Mouse (Mus musculus) cerebellum, adult 18-20 months (tissue): ENCODE measurements around the gene Xpnpep1.

Experiments used
- DNase-seq, 2 experiments: peaks; one replicate each; pipeline ENCODE4 v3.0.0; 2021

Gene Xpnpep1

GRCm38 (mm10) chr19:52979020-52979711 lies 60.8 kb downstream of the Xpnpep1 start:
- no peak for DNase-seq

DNA sequence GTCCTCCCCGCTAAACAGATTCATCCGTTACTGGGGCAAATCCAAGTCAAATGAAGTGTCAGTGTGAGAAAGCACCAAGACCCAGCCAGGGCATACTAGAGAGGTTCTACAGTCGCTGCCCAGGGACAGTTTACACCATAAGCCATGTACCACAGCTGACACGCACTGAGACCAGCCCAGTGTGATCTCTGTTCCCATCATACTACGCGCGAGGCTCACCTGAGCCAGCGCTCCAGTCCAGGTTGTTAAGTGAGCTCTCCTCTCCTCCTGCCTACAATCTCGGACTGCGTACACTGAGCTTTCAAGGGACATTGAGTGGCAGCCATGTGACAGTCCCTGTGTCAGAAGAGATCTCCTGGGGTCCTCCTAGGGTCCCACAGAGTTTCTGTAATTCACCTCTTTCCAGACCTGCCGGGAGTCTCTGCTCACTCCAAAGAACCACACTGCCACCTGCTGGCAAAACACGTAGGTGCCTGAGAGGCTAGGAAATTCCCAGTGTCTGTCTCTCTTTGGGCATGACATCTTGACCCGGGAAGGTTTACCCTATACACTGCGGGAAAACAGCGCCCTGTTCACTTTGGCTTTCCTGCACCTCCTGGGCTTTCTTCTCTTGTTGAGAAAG lies 64.3 kb downstream of the Xpnpep1 start:
- peak; percentile 73 to 74 for DNase-seq

GRCm38 (mm10) chr19:52966339-52966738 lies 73.7 kb downstream of the Xpnpep1 start:
- DNase-seq = no peak

DNA sequence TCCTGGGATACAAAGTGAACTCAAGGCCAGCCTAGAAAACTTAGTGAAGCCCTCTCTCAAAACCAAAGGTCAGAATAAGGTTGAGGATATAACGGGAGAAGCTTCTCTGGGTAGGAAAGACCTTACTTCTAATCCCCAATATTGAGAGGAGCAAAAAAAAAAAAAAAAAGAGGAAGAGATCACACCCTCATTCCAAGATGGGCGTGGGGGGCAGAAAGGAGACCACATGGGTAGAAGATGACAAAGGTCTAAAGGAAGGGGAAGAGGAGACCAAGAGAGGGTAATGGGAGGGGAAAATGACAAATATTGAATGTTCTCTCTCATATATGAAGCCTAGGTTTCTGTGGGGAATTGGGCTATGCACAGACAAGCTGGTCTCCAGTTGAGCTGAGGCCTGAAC lies 77.3 kb downstream of the Xpnpep1 start:
- no peak for DNase-seq

GRCm38 (mm10) chr19:52922678-52923495 lies 117.1 kb downstream of the Xpnpep1 start:
- peak; percentile 29 to 51 for DNase-seq

- DNase-seq = no peak
Measured at GRCm38 (mm10) chr19:52904182-52904581, 135.8 kb downstream of the Xpnpep1 start.

DNA sequence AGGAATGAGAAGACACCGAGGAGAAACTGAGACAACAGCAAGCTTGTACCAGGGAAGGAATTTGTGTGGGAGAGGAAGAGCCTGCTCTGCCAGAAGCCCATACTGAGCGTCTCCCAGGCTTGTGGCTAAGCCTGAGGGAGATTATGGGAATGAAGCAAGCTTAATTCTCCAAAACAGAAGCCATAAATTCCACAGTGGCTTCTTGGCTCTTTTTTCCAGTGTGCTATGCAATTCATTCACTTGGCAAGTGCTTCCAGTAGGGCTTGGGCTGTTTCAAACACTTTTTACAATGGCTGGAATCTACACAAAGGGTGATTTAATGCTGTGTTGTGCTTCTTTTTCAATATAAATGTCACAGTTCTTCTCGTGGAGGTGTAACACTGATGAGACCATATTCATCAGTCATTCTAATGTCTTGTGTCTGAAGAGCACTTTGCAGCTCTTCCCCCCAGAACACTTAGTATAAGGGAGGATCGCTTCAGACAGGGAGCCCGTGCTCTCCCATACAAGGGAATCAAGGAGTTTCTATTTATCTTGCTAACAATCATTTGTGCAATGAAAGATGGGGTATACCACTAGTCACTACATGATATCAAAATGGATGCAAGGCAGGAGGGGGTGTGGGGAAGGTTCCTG lies 148.1 kb downstream of the Xpnpep1 start:
- DNase-seq = no peak
